Mouse (Mus musculus): Measurements from ENCODE around the gene Ip6k3. TPM values are rescaled to one million over a fixed set of nuclear protein-coding genes. Genes with fewer than 3 reads are reported as not detected.

Ip6k3 gene
- total RNA-seq, 2 experiments from 2014 or later, result 0.23 to 0.29 TPM

DNA sequence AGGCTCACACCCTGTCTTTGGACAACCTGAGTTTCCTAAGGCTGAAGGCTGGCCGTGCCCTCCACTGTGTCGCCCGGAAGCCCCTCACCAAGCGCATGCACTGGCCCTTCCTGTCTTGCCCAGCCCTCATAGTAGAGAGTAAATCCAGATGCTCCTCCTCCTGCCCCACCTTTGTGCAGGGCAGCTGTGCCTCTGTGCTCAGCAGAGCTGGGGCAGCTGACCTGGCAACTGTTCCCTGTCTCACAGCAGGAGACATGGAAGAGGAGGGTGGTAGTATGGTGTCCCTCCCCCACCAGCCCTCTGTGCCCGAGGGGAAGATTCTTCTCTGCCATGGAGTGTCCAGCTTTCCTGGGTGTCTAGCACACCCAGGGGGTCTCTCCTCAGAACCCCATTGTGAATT, 65.9 kb downstream of the Ip6k3 start:
- intact Hi-C loops (cut with DNase I), result no loop called here
- no peak for DNase-seq (ENCODE audit: low spot score in 2 of 2)

DNA sequence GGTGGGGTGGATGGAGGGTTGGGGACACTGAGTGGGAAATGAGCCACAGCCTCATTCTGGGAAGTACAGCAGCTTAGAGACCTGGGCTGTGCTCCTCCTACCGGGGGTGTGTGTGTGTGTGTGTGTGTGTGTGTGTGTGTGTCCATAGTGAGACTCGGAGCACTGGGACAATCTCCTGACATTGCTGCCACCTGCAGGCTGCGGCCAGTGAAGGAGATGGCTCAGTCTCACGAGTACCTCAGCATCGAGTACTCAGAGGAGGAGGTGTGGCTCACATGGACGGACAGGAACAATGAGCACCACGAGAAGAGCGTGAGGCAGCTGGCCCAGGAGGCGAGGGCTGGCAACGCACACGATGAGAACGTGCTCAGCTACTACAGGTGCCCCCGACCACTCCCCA, 71.9 kb downstream of the Ip6k3 start:
- intact Hi-C loops (cut with DNase I), result no loop called here
- peak; percentile 43 to 74 for DNase-seq (ENCODE audit: low spot score in 2 of 2)

Other genes starting within 250 kb of the Ip6k3 start
- gene Phf1, start 234.7 kb downstream of the Ip6k3 start, total RNA-seq (2021), result 10 to 100 TPM; 16.8 to 20.2 TPM
- 100 to 1,000 TPM; 127 to 133 TPM for gene Cuta, start 228.2 kb downstream of the Ip6k3 start, total RNA-seq (2021)
- gene Syngap1, start 226.5 kb downstream of the Ip6k3 start, total RNA-seq (2021), result 100 to 1,000 TPM; 594 to 653 TPM
- gene Zbtb9, start 194.6 kb downstream of the Ip6k3 start, total RNA-seq (2021), result 10 to 100 TPM; 16.1 to 16.3 TPM
- 10 to 100 TPM; 25.3 to 25.4 TPM for gene Bak1, start 138.8 kb downstream of the Ip6k3 start, total RNA-seq (2021)
- 1 to 10 TPM; 2.2 to 2.4 TPM for gene Itpr3, start 110.5 kb downstream of the Ip6k3 start, total RNA-seq (2021)
- gene Uqcc2, start 33.9 kb downstream of the Ip6k3 start, total RNA-seq (2021), result 100 to 1,000 TPM; 201 to 202 TPM
- 10 to 100 TPM; 46.0 to 49.5 TPM for gene Lemd2, start 36.7 kb upstream of the Ip6k3 start, total RNA-seq (2021)